Mouse (Mus musculus) heart, adult 9 months (tissue): Measurements from ENCODE around the gene Ptrh2.
A peak's percentile ranks its signal among the peaks of the same experiment; 100 is the strongest.

Experiments
- DNase-seq, 2 experiments: peaks; one replicate each; pipeline ENCODE4 v3.0.0; 2022; ENCODE audit warnings: low spot score in 2 of 2

The Ptrh2 gene

GRCm38 (mm10) chr11:86671041-86671675, 12.6 kb upstream of the Ptrh2 start:
- peak; percentile 15 to 20 for DNase-seq

GRCm38 (mm10) chr11:86672772-86673171, 11.0 kb upstream of the Ptrh2 start:
- DNase-seq = no peak

GRCm38 (mm10) chr11:86675520-86675919, 8.3 kb upstream of the Ptrh2 start:
- DNase-seq = no peak

GRCm38 (mm10) chr11:86678957-86679356, 4.8 kb upstream of the Ptrh2 start:
- DNase-seq = no peak

- DNase-seq = no peak
Observed at GRCm38 (mm10) chr11:86680729-86681128, 3.1 kb upstream of the Ptrh2 start.

GRCm38 (mm10) chr11:86681423-86681822, 2.4 kb upstream of the Ptrh2 start:
- no peak for DNase-seq

- no peak for DNase-seq
Observed at GRCm38 (mm10) chr11:86682861-86683260, 924 bp upstream of the Ptrh2 start.

- no peak for DNase-seq
Observed at GRCm38 (mm10) chr11:86684126-86685012, 584 bp downstream of the Ptrh2 start.

GRCm38 (mm10) chr11:86685366-86685765, 1.6 kb downstream of the Ptrh2 start:
- no peak for DNase-seq

- no peak for DNase-seq
Observed at GRCm38 (mm10) chr11:86690383-86690782, 6.6 kb downstream of the Ptrh2 start.

GRCm38 (mm10) chr11:86691482-86691881, 7.7 kb downstream of the Ptrh2 start:
- DNase-seq = no peak

- DNase-seq = no peak
Observed at GRCm38 (mm10) chr11:86691956-86692355, 8.2 kb downstream of the Ptrh2 start.

- no peak for DNase-seq
Observed at GRCm38 (mm10) chr11:86692546-86692945, 8.8 kb downstream of the Ptrh2 start.

- DNase-seq = no peak
Observed at GRCm38 (mm10) chr11:86695461-86695860, 11.7 kb downstream of the Ptrh2 start.

- DNase-seq = no peak
Observed at GRCm38 (mm10) chr11:86701151-86701550, 17.4 kb downstream of the Ptrh2 start.

- no peak for DNase-seq
Observed at GRCm38 (mm10) chr11:86714606-86715005, 30.8 kb downstream of the Ptrh2 start.

- no peak for DNase-seq
Observed at GRCm38 (mm10) chr11:86717306-86718065, 33.7 kb downstream of the Ptrh2 start.

GRCm38 (mm10) chr11:86718369-86718768, 34.6 kb downstream of the Ptrh2 start:
- DNase-seq = no peak

GRCm38 (mm10) chr11:86719390-86719789, 35.6 kb downstream of the Ptrh2 start:
- DNase-seq = no peak

GRCm38 (mm10) chr11:86724004-86724403, 40.2 kb downstream of the Ptrh2 start:
- no peak for DNase-seq

- DNase-seq = no peak
Observed at GRCm38 (mm10) chr11:86724982-86725381, 41.2 kb downstream of the Ptrh2 start.

GRCm38 (mm10) chr11:86725607-86726006, 41.8 kb downstream of the Ptrh2 start:
- no peak for DNase-seq
